Mouse (Mus musculus) lung, adult 2 months (tissue): Measurements from ENCODE around the gene Aox1. TPM values are rescaled to one million over a fixed set of nuclear protein-coding genes. Genes with fewer than 3 reads are reported as not detected.

Experiments used
- DNase-seq: peaks from one replicate; pipeline ENCODE4 v3.0.0; 2022
- H3K4me1 ChIP-seq: fragments of 200-500 bp; 2 replicates; pipeline ENCODE4 v1.6.1; 2011; ENCODE audit warnings: low read length; ENCODE audit not compliant: control insufficient read depth, insufficient read depth
- H3K4me3 ChIP-seq: fragments of 200-500 bp; replicated peaks from 2 replicates; pipeline ENCODE3; 2011; ENCODE audit warnings: low read depth, mild to moderate bottlenecking, control low read depth, low read length; ENCODE audit errors: extremely low read depth
- CTCF ChIP-seq: fragments of 200-500 bp; IDR thresholded peaks from 2 replicates; pipeline ENCODE4 v1.5.1; 2011; ENCODE audit warnings: mild to moderate bottlenecking, low read length, control low read depth; ENCODE audit not compliant: insufficient read depth
- POLR2A ChIP-seq: fragments of 200-500 bp; IDR thresholded peaks from 2 replicates; pipeline ENCODE4 v1.6.1; 2011; ENCODE audit warnings: low read depth, mild to moderate bottlenecking, control low read depth, low read length, borderline replicate concordance; ENCODE audit errors: extremely low read depth
- WGBS: fragments of 180-500 bp; shearing (Covaris S2); methylation state at CpG from one replicate; pipeline ENCODE4 v1.1.7; 2018; 5-methylcytosine and 5-hydroxymethylcytosine counted together
- polyA plus RNA-seq: library from polyadenylated mRNA; depleted of rRNA; stranded (reverse); fragments of >200 nt; gene quantifications from 2 replicates; pipeline ENCODE4 v1.2.3, GENCODE M21; 2012

Gene Aox1
- polyA plus RNA-seq, 1 experiment = 18.0 TPM

DNA sequence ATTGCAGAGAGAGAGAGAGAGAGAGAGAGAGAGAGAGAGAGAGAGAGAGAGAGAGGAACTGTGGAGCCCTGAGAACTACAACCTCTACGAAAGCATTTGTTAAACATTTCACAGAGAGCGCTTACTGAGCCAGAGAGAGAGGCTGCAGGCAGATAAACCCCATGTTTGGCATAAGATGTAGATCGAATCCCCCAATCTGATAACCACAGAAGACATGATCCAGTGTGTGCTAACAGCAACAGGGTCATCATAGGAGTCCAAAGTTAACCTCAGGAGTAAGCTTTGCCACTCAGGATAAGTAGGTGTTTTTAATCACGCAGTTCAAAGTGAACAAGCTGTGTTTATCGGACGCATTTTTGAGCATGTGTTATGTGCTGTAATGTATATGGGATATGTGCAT is 67.6 kb downstream of the Aox1 start:
- Histone ChIP-seq H3K4me1 (peaks cover 3% of the 10 kb centered on the region), H3K4me3 (no peak overlapping the region)
- DNase-seq = no peak
- TF ChIP-seq CTCF (no peak), POLR2A (no peak)
- WGBS = 77% methylated on average over 6 of the region's 6 CpGs

DNA sequence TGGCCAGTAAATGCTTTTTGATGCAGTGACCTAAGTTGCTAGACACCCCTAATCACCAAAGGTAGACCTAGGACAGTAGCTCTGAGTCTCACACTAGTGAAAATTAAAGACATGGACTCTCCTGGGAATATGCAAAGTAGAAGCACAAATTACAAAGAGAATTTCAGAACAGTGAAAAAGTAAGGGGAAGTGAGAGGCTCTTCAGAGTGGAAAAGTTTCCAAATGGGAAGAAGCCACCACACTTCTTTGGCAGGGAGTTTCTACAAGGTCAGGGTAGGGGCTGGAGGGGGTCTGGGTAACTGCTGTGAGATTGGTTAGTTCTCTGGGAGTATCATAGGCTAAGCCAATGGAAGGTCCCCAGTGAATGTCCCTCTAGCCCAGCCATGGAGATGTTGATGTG is 69.4 kb downstream of the Aox1 start:
- no peak for DNase-seq
- no peak overlapping the region for H3K4me3 ChIP-seq
- TF ChIP-seq POLR2A = no peak
- TF ChIP-seq CTCF = no peak
- peaks cover 3% of the 10 kb centered on the region for H3K4me1 ChIP-seq

DNA sequence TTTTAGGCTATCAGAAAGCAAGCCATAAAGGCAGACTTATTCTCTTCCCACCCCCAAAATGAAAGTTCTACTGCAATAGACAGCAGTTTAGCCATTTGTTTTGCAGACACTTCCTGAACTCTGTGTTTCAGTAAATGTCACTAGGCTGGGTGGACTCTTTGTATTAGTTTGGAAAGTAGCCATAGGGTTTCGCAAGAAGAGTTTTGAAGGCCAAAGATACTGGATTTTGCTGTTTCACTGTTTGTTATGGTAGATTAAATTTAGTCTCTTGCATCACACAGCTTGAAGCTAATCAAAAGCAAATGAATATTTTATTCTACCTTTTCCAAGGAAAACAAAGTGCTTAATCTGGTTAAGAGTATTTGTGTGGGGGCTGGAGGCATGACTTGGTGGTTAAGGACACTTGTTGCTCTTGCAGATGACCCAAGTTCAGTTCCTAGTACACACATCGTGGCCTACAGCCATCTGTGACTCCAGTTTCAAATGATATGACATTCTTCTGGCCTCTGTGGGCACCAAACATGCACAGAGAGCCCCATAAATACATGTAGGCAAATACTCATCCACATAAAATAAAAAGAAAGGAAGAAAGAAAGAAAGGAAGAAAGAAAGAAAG is 71.9 kb downstream of the Aox1 start:
- TF ChIP-seq CTCF = no peak
- no peak for TF ChIP-seq POLR2A
- no peak for DNase-seq
- 36% methylated on average over 2 of the region's 2 CpGs for WGBS
- H3K4me1 ChIP-seq = peaks cover 3% of the 10 kb centered on the region
- no peak overlapping the region for H3K4me3 ChIP-seq

DNA sequence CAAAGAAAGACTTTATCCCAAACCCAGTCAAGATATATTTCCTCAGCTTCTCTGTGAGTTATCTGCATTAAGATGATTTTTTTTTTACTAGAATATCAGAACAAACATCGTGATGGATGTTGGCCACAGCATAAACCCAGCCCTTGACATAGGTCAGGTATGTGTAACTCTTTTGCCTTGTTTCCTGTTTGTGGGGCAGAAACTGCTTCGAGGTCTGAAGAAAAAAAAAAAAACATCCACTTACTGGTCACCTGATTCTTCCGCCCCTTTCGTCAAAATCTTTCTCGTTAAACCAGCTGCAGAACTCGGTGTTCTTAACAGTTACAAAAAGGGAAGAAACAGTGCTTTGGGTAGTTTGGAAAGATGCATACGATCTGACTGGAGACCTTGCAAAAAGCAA is 72.8 kb downstream of the Aox1 start:
- no peak overlapping the region for H3K4me3 ChIP-seq
- no peak for DNase-seq
- WGBS = 47% methylated on average over 7 of the region's 7 CpGs
- TF ChIP-seq POLR2A = no peak
- TF ChIP-seq CTCF = no peak
- peaks cover 3% of the 10 kb centered on the region for H3K4me1 ChIP-seq

DNA sequence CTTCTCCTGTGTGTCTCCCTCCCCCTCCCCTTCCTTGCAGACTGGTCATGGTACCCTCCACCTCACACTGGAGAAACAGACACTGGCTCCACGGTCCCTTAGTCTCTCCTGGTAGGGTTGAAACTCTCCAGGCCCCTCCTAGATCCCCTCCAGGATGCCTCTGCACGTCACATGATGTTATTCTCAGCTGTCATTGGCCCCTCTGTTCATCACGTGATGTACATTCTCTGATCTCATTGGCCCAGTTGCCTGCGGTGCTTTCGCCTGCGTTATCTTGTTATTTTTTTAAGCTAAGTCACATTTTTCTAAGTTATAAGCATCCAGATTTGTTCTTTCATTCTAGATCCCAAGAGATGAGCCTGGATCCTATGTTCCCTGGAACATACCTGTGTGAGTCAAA is 76.0 kb downstream of the Aox1 start:
- Histone ChIP-seq H3K4me3 (no peak overlapping the region), H3K4me1 (peaks cover 3% of the 10 kb centered on the region)
- WGBS = 84% methylated on average over 6 of the region's 6 CpGs
- TF ChIP-seq POLR2A (no peak), CTCF (no peak)
- no peak for DNase-seq

DNA sequence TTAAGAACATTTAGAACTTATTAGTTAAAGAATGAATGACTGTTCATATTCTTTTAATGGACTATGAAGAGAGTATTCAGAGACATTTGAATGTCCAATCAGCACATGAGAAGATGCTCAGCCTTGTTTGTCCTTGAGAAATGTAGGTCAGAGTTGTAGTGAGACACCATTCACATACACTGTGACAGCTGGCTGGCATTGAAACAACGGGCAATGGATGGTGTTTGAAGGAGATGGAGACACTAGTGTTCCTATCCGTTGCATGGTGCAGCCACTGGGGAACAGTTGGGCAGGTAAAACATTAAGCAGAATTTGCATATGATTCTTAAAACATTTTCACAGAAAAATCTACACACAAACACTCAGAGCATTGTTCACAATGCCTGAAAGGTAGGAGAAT is 77.3 kb downstream of the Aox1 start:
- no peak overlapping the region for H3K4me3 ChIP-seq
- WGBS = 76% methylated on average over 2 of the region's 2 CpGs
- TF ChIP-seq CTCF (no peak), POLR2A (no peak)
- H3K4me1 ChIP-seq = no peaks in the 10 kb centered on the region
- no peak for DNase-seq

DNA sequence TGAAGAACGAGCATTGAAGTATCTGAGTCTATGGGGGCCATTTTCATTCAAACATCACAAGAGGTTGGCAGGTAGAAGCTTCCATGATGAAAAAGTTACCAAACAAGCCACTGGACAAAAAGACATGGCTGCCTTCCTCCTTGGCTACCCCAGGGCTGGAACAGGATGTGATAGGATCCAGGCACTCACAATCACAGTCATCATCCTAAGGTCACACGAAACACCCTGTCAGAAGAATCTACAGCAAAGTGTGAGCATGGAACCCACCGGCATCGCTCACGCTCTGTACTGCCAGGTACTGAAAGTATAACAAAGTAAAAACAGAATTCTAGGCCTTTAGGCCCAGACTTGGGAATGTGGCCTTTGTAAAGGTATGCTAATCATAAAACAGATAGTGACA is 80.5 kb downstream of the Aox1 start:
- TF ChIP-seq CTCF (no peak), POLR2A (no peak)
- Histone ChIP-seq H3K4me3 (no peak overlapping the region), H3K4me1 (no peaks in the 10 kb centered on the region; the same call in 1 of the 2 replicates)
- WGBS = 93% methylated on average over 5 of the region's 5 CpGs
- no peak for DNase-seq

DNA sequence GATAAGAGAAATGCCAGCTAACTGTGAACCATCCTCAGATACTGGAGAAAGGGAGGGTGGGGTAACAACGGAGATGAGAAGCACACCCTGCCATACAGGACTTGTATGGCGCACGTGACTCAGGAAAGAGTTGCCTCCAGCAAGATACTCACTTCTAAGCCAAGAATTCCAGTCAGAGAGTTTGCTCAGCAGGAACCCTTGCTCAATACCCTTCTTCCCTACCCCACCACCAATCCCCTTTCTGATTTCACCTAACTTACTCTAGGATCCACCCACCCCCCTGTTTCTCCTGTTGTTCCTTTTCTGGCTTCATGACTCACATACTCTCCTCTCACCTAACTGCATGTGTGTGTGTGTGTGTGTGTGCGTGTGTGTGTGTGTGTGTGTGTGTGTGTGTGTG is 81.6 kb downstream of the Aox1 start:
- Histone ChIP-seq H3K4me3 (no peak overlapping the region), H3K4me1 (no peaks in the 10 kb centered on the region; the same call in 1 of the 2 replicates)
- 60% methylated on average over 4 of the region's 4 CpGs for WGBS
- DNase-seq = no peak
- TF ChIP-seq POLR2A (no peak), CTCF (no peak)

DNA sequence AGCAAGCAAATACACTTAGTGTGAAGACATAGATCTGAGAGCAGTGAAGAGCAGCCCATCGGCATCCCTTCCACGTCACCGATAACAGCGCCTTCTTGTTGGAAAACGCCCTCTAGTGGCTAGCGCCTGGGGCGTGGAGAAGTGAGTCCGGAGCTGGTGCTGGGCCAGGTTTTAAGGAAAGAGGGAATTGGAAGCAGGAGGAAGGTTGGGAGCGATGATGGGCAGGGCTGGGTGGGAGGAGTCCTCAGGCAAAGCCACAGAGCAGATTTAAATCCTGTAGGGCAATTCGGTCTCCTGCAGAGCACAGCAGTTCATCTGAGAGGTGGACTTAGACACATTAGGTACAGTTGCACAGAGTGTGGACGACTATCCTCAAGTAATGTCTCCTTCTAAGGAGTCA is 83.1 kb downstream of the Aox1 start, which contains the start of gene Aox3:
TSS of gene Aox3 (plus strand) at position 251 of the 400 bp plus-strand sequence.
- 13% methylated on average over 11 of the region's 11 CpGs for WGBS
- no peaks in the 10 kb centered on the region; the same call in 1 of the 2 replicates for H3K4me1 ChIP-seq

DNA sequence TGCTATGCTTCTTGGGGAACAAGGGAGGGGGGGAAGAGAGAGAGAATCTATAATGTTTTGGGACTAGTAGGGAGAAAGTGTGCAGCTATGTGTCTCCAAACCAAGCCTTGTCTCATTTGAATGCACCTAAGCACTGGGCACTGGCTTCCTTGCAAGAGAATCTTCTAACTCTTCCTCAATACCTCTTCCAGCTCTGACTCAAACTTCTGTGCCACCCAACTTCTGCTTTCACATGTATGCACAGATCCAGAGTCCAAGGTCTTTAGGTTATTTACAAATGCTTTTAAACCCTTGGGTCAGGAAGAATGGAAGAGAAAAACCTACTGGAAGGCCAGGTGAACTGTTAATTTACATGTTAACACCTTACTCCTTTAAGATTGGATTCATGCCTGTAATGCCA is 83.7 kb downstream of the Aox1 start:
- peak overlapping the region; percentile 52 for H3K4me3 ChIP-seq
- TF ChIP-seq CTCF (no peak), POLR2A (no peak)
- no peak for DNase-seq

More for the DNA sequence above, 83.1 kb downstream of the Aox1 start, which contains the start of gene Aox3:
- peak; percentile 63 for DNase-seq
- H3K4me3 ChIP-seq = peak within 1 kb of the TSS; percentile 55
- TF ChIP-seq CTCF (peak; percentile 67), POLR2A (peak; percentile 48; the same call in 1 of the 2 replicates)

DNA sequence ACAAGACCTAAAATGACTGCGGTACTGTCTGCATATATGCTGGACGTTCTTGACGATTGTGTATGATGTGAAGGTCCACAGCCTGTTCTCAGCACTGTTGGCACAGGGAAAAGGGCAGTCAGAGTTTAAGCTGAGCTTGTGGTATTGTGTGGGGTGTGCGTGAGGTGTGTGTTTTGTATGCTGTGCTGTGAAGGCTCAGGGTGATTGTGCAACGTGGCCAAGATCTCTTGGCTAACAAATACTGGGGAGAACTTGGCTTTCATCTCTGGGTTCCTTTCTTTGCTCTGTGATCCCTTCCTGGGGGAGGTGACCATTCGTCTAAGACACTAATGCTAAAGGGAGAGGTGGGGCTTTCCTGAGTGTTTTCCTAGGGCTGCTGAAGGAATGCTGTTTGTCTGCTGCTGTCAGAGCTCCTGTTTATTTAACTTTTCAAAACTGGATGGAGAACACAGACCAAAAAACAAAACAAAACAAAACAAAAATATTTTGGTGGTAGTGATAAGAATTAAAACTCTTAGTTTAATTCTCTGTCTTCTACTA is 84.4 kb downstream of the Aox1 start:
- 50% methylated on average over 6 of the region's 6 CpGs for WGBS
- Histone ChIP-seq H3K4me1 (no peaks in the 10 kb centered on the region; the same call in 1 of the 2 replicates), H3K4me3 (peak overlapping the region; percentile 55)
- no peak for DNase-seq
- TF ChIP-seq POLR2A = no peak

More for the DNA sequence above, 83.7 kb downstream of the Aox1 start:
- no peaks in the 10 kb centered on the region; the same call in 1 of the 2 replicates for H3K4me1 ChIP-seq
